Mouse (Mus musculus) lung, adult 2 months (tissue): ENCODE measurements around the gene Acat3. TPM values are rescaled to one million over a fixed set of nuclear protein-coding genes. Genes with fewer than 3 reads are reported as not detected.
A peak's percentile ranks its signal among the peaks of the same experiment; 100 is the strongest.
"Not testable (repeated sequence)": the region's sequence is repeated elsewhere in the genome, so short reads cannot be mapped to it uniquely, and the experiment has no call there.

Experiments
- DNase-seq: peaks from one replicate; pipeline ENCODE4 v3.0.0; 2022
- H3K4me1 ChIP-seq: fragments of 200-500 bp; 2 replicates; pipeline ENCODE4 v1.6.1; 2011; ENCODE audit warnings: low read length; ENCODE audit not compliant: control insufficient read depth, insufficient read depth
- H3K4me3 ChIP-seq: fragments of 200-500 bp; replicated peaks from 2 replicates; pipeline ENCODE3; 2011; ENCODE audit warnings: low read depth, mild to moderate bottlenecking, control low read depth, low read length; ENCODE audit errors: extremely low read depth
- CTCF ChIP-seq: fragments of 200-500 bp; IDR thresholded peaks from 2 replicates; pipeline ENCODE4 v1.5.1; 2011; ENCODE audit warnings: mild to moderate bottlenecking, low read length, control low read depth; ENCODE audit not compliant: insufficient read depth
- POLR2A ChIP-seq: fragments of 200-500 bp; IDR thresholded peaks from 2 replicates; pipeline ENCODE4 v1.6.1; 2011; ENCODE audit warnings: low read depth, mild to moderate bottlenecking, control low read depth, low read length, borderline replicate concordance; ENCODE audit errors: extremely low read depth
- WGBS: fragments of 180-500 bp; shearing (Covaris S2); methylation state at CpG from one replicate; pipeline ENCODE4 v1.1.7; 2018; 5-methylcytosine and 5-hydroxymethylcytosine counted together
- polyA plus RNA-seq: library from polyadenylated mRNA; depleted of rRNA; stranded (reverse); fragments of >200 nt; gene quantifications from 2 replicates; pipeline ENCODE4 v1.2.3, GENCODE M21; 2012

Acat3 gene
- polyA plus RNA-seq, 1 experiment: 0.51 TPM

GRCm38 (mm10) chr17:12903372-12904333 is 36.7 kb downstream of the Acat3 start:
- 59% methylated on average over 11 of the region's 12 CpGs for WGBS
- DNase-seq: peak; percentile 35
- Histone ChIP-seq H3K4me1 (no peaks in the 10 kb centered on the region), H3K4me3 (no peak overlapping the region)
- TF ChIP-seq CTCF (no peak), POLR2A (no peak)

GRCm38 (mm10) chr17:12902291-12902690 is 38.1 kb downstream of the Acat3 start:
- DNase-seq: no peak
- WGBS: 74% methylated on average over 6 of the region's 6 CpGs
- TF ChIP-seq CTCF: no peak
- no peak for TF ChIP-seq POLR2A
- no peaks in the 10 kb centered on the region for H3K4me1 ChIP-seq
- H3K4me3 ChIP-seq: no peak overlapping the region

- not testable (repeated sequence) for H3K4me1 ChIP-seq, DNase-seq, H3K4me3 ChIP-seq
- 49% methylated on average over 2 of the region's 2 CpGs for WGBS
Measured at GRCm38 (mm10) chr17:12898607-12899006, 41.8 kb downstream of the Acat3 start.

GRCm38 (mm10) chr17:12897674-12898073 is 42.7 kb downstream of the Acat3 start:
- no peaks in the 10 kb centered on the region for H3K4me1 ChIP-seq
- no peak overlapping the region for H3K4me3 ChIP-seq
- no peak for TF ChIP-seq POLR2A
- TF ChIP-seq CTCF: no peak
- DNase-seq: no peak
- WGBS: 92% methylated on average over 5 of the region's 5 CpGs

- DNase-seq: no peak
- H3K4me1 ChIP-seq: no peaks in the 10 kb centered on the region
- H3K4me3 ChIP-seq: no peak overlapping the region
- no peak for TF ChIP-seq POLR2A
- TF ChIP-seq CTCF: no peak
- 82% methylated on average over 9 of the region's 9 CpGs for whole genome bisulfite sequencing
Measured at GRCm38 (mm10) chr17:12892033-12892432, 48.4 kb downstream of the Acat3 start.

- 77% methylated on average over 4 of the region's 4 CpGs for WGBS
- Histone ChIP-seq H3K4me1 (no peaks in the 10 kb centered on the region), H3K4me3 (no peak overlapping the region)
- TF ChIP-seq CTCF: no peak
- no peak for TF ChIP-seq POLR2A
- no peak for DNase-seq
Measured at GRCm38 (mm10) chr17:12891054-12891453, 49.3 kb downstream of the Acat3 start.

- no peak for DNase-seq
- H3K4me3 ChIP-seq: no peak overlapping the region
- no peak for TF ChIP-seq POLR2A
- 54% methylated on average over 15 of the region's 15 CpGs for WGBS
- no peaks in the 10 kb centered on the region for H3K4me1 ChIP-seq
Measured at GRCm38 (mm10) chr17:12887021-12887775, 53.2 kb downstream of the Acat3 start.

- Histone ChIP-seq H3K4me1 (no peaks in the 10 kb centered on the region), H3K4me3 (no peak overlapping the region)
- WGBS: 36% methylated on average over 6 of the region's 6 CpGs
- no peak for TF ChIP-seq POLR2A
- no peak for TF ChIP-seq CTCF
- no peak for DNase-seq
Measured at GRCm38 (mm10) chr17:12886620-12887019, 53.8 kb downstream of the Acat3 start.

- Histone ChIP-seq H3K4me1 (no peaks in the 10 kb centered on the region), H3K4me3 (no peak overlapping the region)
- 90% methylated on average over 1 of the region's 1 CpGs for WGBS
- no peak for DNase-seq
- no peak for TF ChIP-seq CTCF
- TF ChIP-seq POLR2A: no peak
Measured at GRCm38 (mm10) chr17:12881216-12881615, 59.2 kb downstream of the Acat3 start.
